Comparison of ENCODE assay signal across 8 mouse cellular contexts in genomic region chr15:11904043-11904847, GRCm38 (mm10). TPM values are rescaled to one million over a fixed set of nuclear protein-coding genes. Genes with fewer than 3 reads are reported as not detected.
DNase-seq lines count a peak whose midpoint lies in the region; ATAC-seq and TF ChIP-seq lines count a peak whose summit lies in the region.

No protein-coding gene starts in this region.

- H3K36me3 ChIP-seq in heart, embryonic 12.5 days = no peaks in the 10 kb centered on the region
- H3K36me3 ChIP-seq in kidney, embryonic 14.5 days (ENCODE audit: control insufficient read depth, insufficient read depth, low read length) = no peaks in the 10 kb centered on the region
- no peaks in the 10 kb centered on the region for H3K36me3 ChIP-seq in lung, embryonic 15.5 days

- peak overlapping the region; percentile 92 for H3K9ac ChIP-seq in heart, embryonic 12.5 days
- H3K9ac ChIP-seq in kidney, embryonic 14.5 days (ENCODE audit: low read depth, low read length) = peak overlapping the region; percentile 67
- H3K9ac ChIP-seq in lung, embryonic 15.5 days = peak overlapping the region; percentile 70

- peak; percentile 38 for DNase-seq in gastrocnemius, adult 2 months
- no peak for DNase-seq in gastrocnemius, postnatal 25 days
- peak; percentile 69 for DNase-seq in retina, postnatal 1 day

- peak overlapping the region; percentile 88 for H3K4me2 ChIP-seq in heart, embryonic 12.5 days
- peak overlapping the region; percentile 87 for H3K4me2 ChIP-seq in kidney, embryonic 14.5 days (replicated peaks; ENCODE audit: low read depth, low read length)
- peak overlapping the region; percentile 96 for H3K4me2 ChIP-seq in lung, embryonic 15.5 days

- H3K4me1 ChIP-seq in cortical plate, adult 2 months (ENCODE audit: control insufficient read depth, insufficient read depth, low read length) = no peaks in the 10 kb centered on the region
- peaks cover 9% of the 10 kb centered on the region for H3K4me1 ChIP-seq in heart, embryonic 12.5 days (replicated peaks)
- peaks cover 21% of the 10 kb centered on the region for H3K4me1 ChIP-seq in kidney, embryonic 14.5 days (ENCODE audit: control insufficient read depth, insufficient read depth, low read length)
- peaks cover 34% of the 10 kb centered on the region for H3K4me1 ChIP-seq in lung, embryonic 15.5 days

- no peaks in the 10 kb centered on the region for H3K9me3 ChIP-seq in heart, embryonic 12.5 days (replicated peaks)
- H3K9me3 ChIP-seq in kidney, embryonic 14.5 days (ENCODE audit: control insufficient read depth, low read length) = no peaks in the 10 kb centered on the region
- H3K9me3 ChIP-seq in lung, embryonic 15.5 days = no peaks in the 10 kb centered on the region

- ATAC-seq in heart, embryonic 12.5 days (ENCODE audit: insufficient number of reproducible peaks, low FRiP score) = no peak; the same call in 1 of the 2 replicates
- peak; percentile 43; the same call in 1 of the 2 replicates for ATAC-seq in kidney, embryonic 14.5 days (ENCODE audit: low FRiP score, low TSS enrichment)
- peak; percentile 58 for ATAC-seq in lung, embryonic 15.5 days (ENCODE audit: borderline replicate concordance, extremely low read depth, low FRiP score, low TSS enrichment)
- ATAC-seq in megakaryocyte, adult 5-6 weeks (ENCODE audit: poor library complexity, severe bottlenecking) = no peak

- peak overlapping the region; percentile 82 for H3K4me3 ChIP-seq in gastrocnemius, adult 2 months
- peak overlapping the region; percentile 43 for H3K4me3 ChIP-seq in cortical plate, adult 2 months (ENCODE audit: insufficient read depth, low read length)
- peak overlapping the region; percentile 60 for H3K4me3 ChIP-seq in heart, embryonic 12.5 days
- peak overlapping the region; percentile 59 for H3K4me3 ChIP-seq in kidney, embryonic 14.5 days (ENCODE audit: low read length)
- H3K4me3 ChIP-seq in lung, embryonic 15.5 days = peak overlapping the region; percentile 62

- WGBS in heart, embryonic 12.5 days = under 1% methylated on average over 48 of the region's 48 CpGs
- WGBS in kidney, embryonic 14.5 days = under 1% methylated on average over 48 of the region's 48 CpGs
- under 1% methylated on average over 48 of the region's 48 CpGs for WGBS in lung, embryonic 15.5 days

- 0 out of 2 replicates have a peak, but pooled peaks have one; percentile 4 for TF ChIP-seq CTCF in gastrocnemius, adult 2 months (IDR thresholded peaks at IDR 0.05)
- no peak for TF ChIP-seq CTCF in cortical plate, adult 2 months (IDR thresholded peaks at IDR 0.05; ENCODE audit: extremely low read depth, insufficient read depth, low read length)

- intact Hi-C loops in gastrocnemius, adult 2 months (cut with DNase I) = loop anchor here (10.0 kb wide), 1 partner anchor 499 kb away; no protein-coding TSS in a partner anchor

- no peak for TF ChIP-seq POLR2A in cortical plate, adult 2 months (IDR thresholded peaks at IDR 0.05; ENCODE audit: extremely low read depth, insufficient read depth, low read length)

- H3K27ac ChIP-seq in gastrocnemius, adult 2 months = peak overlapping the region; percentile 59; the same call in 1 of the 2 replicates
- no peak overlapping the region for H3K27ac ChIP-seq in cortical plate, adult 2 months (ENCODE audit: insufficient read depth, low read length)
- peak overlapping the region; percentile 95 for H3K27ac ChIP-seq in heart, embryonic 12.5 days (ENCODE audit: poor library complexity, severe bottlenecking)
- H3K27ac ChIP-seq in kidney, embryonic 14.5 days (ENCODE audit: low read depth, low read length) = no peak overlapping the region
- H3K27ac ChIP-seq in lung, embryonic 15.5 days = peak overlapping the region; percentile 70

- H3K27me3 ChIP-seq in heart, embryonic 12.5 days (replicated peaks) = no peaks in the 10 kb centered on the region
- peaks cover 35% of the 10 kb centered on the region for H3K27me3 ChIP-seq in kidney, embryonic 14.5 days (ENCODE audit: control insufficient read depth, insufficient read depth, low read length)
- peaks cover 8% of the 10 kb centered on the region for H3K27me3 ChIP-seq in lung, embryonic 15.5 days

RNA-seq across cellular contexts. Expression of gene Npr3, which starts 2.8 kb away (rescaled TPM):
- 1 to 10 TPM; 4.0 to 9.1 TPM for total RNA-seq in gastrocnemius, adult 2 months (2021)
- 10 to 100 TPM; 12.2 to 16.2 TPM for total RNA-seq in gastrocnemius, postnatal 25 days (2021)
- 3.4 and 3.6 TPM in 2 replicates for polyA plus RNA-seq in cortical plate, adult 2 months (2012; rRNA removed)
- 16.4 and 17.6 TPM in 2 replicates for polyA plus RNA-seq in heart, embryonic 12.5 days (2016; fragmentation: Nextera tagmentation; extraction: Ambion mirVana)
- polyA plus RNA-seq in kidney, embryonic 14.5 days (2014; fragmentation: Nextera tagmentation; extraction: Ambion mirVana) = 5.6 and 8.1 TPM in 2 replicates
- 8.4 and 9.5 TPM in 2 replicates for polyA plus RNA-seq in lung, embryonic 15.5 days (2015; fragmentation: Nextera tagmentation; extraction: Ambion mirVana)
- total RNA-seq in megakaryocyte, adult 5-6 weeks (2015) = not detected in 2 replicates
- total RNA-seq in megakaryocyte, adult 5-6 weeks (2017) = not detected in 2 replicates

Comparison
In these comparisons a context has a peak if more than half of its experiments do, and no peak if none do; other contexts are left out.
1. H3K27ac ChIP-seq: peak in gastrocnemius, adult 2 months (single experiment), heart, embryonic 12.5 days (single experiment) and lung, embryonic 15.5 days (single experiment); none in cortical plate, adult 2 months (single experiment) and kidney, embryonic 14.5 days (single experiment).
2. ATAC-seq: peak in kidney, embryonic 14.5 days (single experiment) and lung, embryonic 15.5 days (single experiment); none in heart, embryonic 12.5 days (single experiment) and megakaryocyte, adult 5-6 weeks (single experiment).
3. Peak in every context shown above with its lines, with median percentiles within 50 percentile points of each other: H3K4me3 ChIP-seq, H3K4me2 ChIP-seq and H3K9ac ChIP-seq.